27 mouse cellular contexts compared by ENCODE assay signal in genomic region chr8:125131265-125131664, GRCm38 (mm10).
DNase-seq lines count a peak whose midpoint lies in the region; ATAC-seq and TF ChIP-seq lines count a peak whose summit lies in the region.
"Had no signal": no experiment of that assay in that cellular context is flagged by ENCODE, and none has a peak within 500 bp of the region (broad histone marks: within the 10 kb centered on the region; RNA-seq: fewer than 3 reads in every experiment).

No protein-coding gene starts in this region.

- no peak overlapping the region for H3K4me2 ChIP-seq in heart, embryonic 16.5 days (ENCODE audit: low read depth, low read length)
- 0 out of 2 replicates have a peak overlapping the region, but pooled peaks have one; percentile 15 for H3K4me2 ChIP-seq in liver, postnatal 0 days (ENCODE audit: low read depth, low read length)
- no peak overlapping the region for H3K4me2 ChIP-seq in liver, embryonic 12.5 days
- H3K4me2 ChIP-seq: forebrain, embryonic 13.5 days; hindbrain, embryonic 13.5 days; midbrain, embryonic 15.5 days; neural tube, embryonic 15.5 days had no signal

- no peak for ATAC-seq in heart, embryonic 16.5 days (replicated peaks; ENCODE audit: extremely low read depth, insufficient read depth, low FRiP score)
- ATAC-seq in liver, postnatal 0 days = peak; percentile 38; the same call in 1 of the 2 replicates
- no peak for ATAC-seq in liver, embryonic 12.5 days
- ATAC-seq in megakaryocyte-erythroid progenitor cell, adult 5-6 weeks (replicated peaks; ENCODE audit: low FRiP score, low TSS enrichment, poor library complexity, severe bottlenecking) = peak; percentile 43; the same call in 1 of the 2 replicates
- ATAC-seq: activated CD4-positive, CD25-positive, alpha-beta regulatory T cell, adult 4 months; CD4-positive, CD25-positive, alpha-beta regulatory T cell, adult 4 months; forebrain, embryonic 13.5 days; intestine, embryonic 16.5 days; lung, postnatal 0 days; midbrain, embryonic 15.5 days had no signal

- H3K27ac ChIP-seq in heart, embryonic 16.5 days (ENCODE audit: low read length) = 0 out of 2 replicates have a peak overlapping the region, but pooled peaks have one; percentile 4
- H3K27ac ChIP-seq in liver, postnatal 0 days (ENCODE audit: low read depth) = no peak overlapping the region
- no peak overlapping the region for H3K27ac ChIP-seq in liver, embryonic 12.5 days
- H3K27ac ChIP-seq: forebrain, embryonic 13.5 days; hindbrain, embryonic 13.5 days; macrophage; midbrain, embryonic 10.5 days; midbrain, embryonic 15.5 days; neural tube, embryonic 15.5 days had no signal

- peak; percentile 25 to 45 for DNase-seq in adrenal gland, postnatal 36 days
- DNase-seq in adrenal gland, adult 8-10 months = no peak
- no peak for DNase-seq in heart, adult 9 months (ENCODE audit: low spot score in 2 of 2)
- DNase-seq in liver, postnatal 0 days = peak; percentile 56
- DNase-seq: cerebellum, adult 11 months; cerebellum, adult 9-10 months; cerebellum, postnatal 36 days; gastrocnemius, postnatal 25 days; kidney, adult 9 months; kidney, postnatal 10 days; layer of hippocampus, adult 9-11 months; spleen, adult 18-20 months; thymus, adult 2 months; thymus, postnatal 36 days had no signal

- H3K9ac ChIP-seq in heart, embryonic 16.5 days (ENCODE audit: low read length) = no peak overlapping the region
- no peak overlapping the region for H3K9ac ChIP-seq in liver, postnatal 0 days (replicated peaks)
- no peak overlapping the region for H3K9ac ChIP-seq in liver, embryonic 12.5 days
- H3K9ac ChIP-seq: forebrain, embryonic 13.5 days; hindbrain, embryonic 13.5 days; midbrain, embryonic 15.5 days; neural tube, embryonic 15.5 days had no signal

- no peaks in the 10 kb centered on the region for H3K9me3 ChIP-seq in heart, embryonic 16.5 days (replicated peaks; ENCODE audit: control insufficient read depth, low read length)
- no peaks in the 10 kb centered on the region for H3K9me3 ChIP-seq in liver, postnatal 0 days (ENCODE audit: low read length)
- H3K9me3 ChIP-seq in liver, embryonic 12.5 days (replicated peaks) = no peaks in the 10 kb centered on the region
- H3K9me3 ChIP-seq: forebrain, embryonic 13.5 days; hindbrain, embryonic 13.5 days; midbrain, embryonic 10.5 days; midbrain, embryonic 15.5 days; neural tube, embryonic 15.5 days had no signal

- no peaks in the 10 kb centered on the region for H3K27me3 ChIP-seq in heart, embryonic 16.5 days (ENCODE audit: control insufficient read depth, insufficient read depth, low read length)
- no peaks in the 10 kb centered on the region for H3K27me3 ChIP-seq in liver, postnatal 0 days (ENCODE audit: insufficient read depth, low read length)
- peaks cover 10% of the 10 kb centered on the region for H3K27me3 ChIP-seq in liver, embryonic 12.5 days (replicated peaks)
- H3K27me3 ChIP-seq: forebrain, embryonic 13.5 days; midbrain, embryonic 15.5 days had no signal

- TF ChIP-seq EP300 in liver, postnatal 0 days (IDR thresholded peaks at IDR 0.05; ENCODE audit: low read depth) = no peak; the same call in 1 of the 2 replicates

- 54% methylated on average over 7 of the region's 7 CpGs for WGBS in heart, embryonic 16.5 days
- WGBS in liver, postnatal 0 days (ENCODE audit: insufficient replicate concordance) = 55% methylated on average over 7 of the region's 7 CpGs
- WGBS in liver, embryonic 12.5 days (ENCODE audit: insufficient replicate concordance) = 65% methylated on average over 7 of the region's 7 CpGs

- H3K4me1 ChIP-seq in heart, embryonic 16.5 days (ENCODE audit: control insufficient read depth, insufficient read depth, low read length) = peaks cover 15% of the 10 kb centered on the region
- H3K4me1 ChIP-seq in liver, postnatal 0 days (ENCODE audit: insufficient read depth) = peaks cover 29% of the 10 kb centered on the region
- peaks cover 10% of the 10 kb centered on the region for H3K4me1 ChIP-seq in liver, embryonic 12.5 days

- no peaks in the 10 kb centered on the region for H3K36me3 ChIP-seq in heart, embryonic 16.5 days (ENCODE audit: control insufficient read depth, insufficient read depth)
- no peaks in the 10 kb centered on the region for H3K36me3 ChIP-seq in liver, postnatal 0 days (replicated peaks; ENCODE audit: insufficient read depth, low read length)
- H3K36me3 ChIP-seq in liver, embryonic 12.5 days = no peaks in the 10 kb centered on the region
- H3K36me3 ChIP-seq: hindbrain, embryonic 13.5 days; midbrain, embryonic 10.5 days; midbrain, embryonic 15.5 days; neural tube, embryonic 15.5 days had no signal

- H3K4me3 ChIP-seq in heart, embryonic 16.5 days (ENCODE audit: low read length) = no peak overlapping the region
- H3K4me3 ChIP-seq in liver, postnatal 0 days (ENCODE audit: low read depth, low read length) = no peak overlapping the region
- no peak overlapping the region for H3K4me3 ChIP-seq in liver, embryonic 12.5 days
- H3K4me3 ChIP-seq: forebrain, embryonic 13.5 days; hindbrain, embryonic 13.5 days; midbrain, embryonic 10.5 days; midbrain, embryonic 15.5 days; neural tube, embryonic 15.5 days had no signal

- TF ChIP-seq CTCF in liver, postnatal 0 days (IDR thresholded peaks at IDR 0.05; ENCODE audit: low read depth) = no peak

Comparison
In these comparisons a context has a peak if more than half of its experiments do, and no peak if none do; other contexts are left out.
1. DNase-seq: peak in adrenal gland, postnatal 36 days (2 of 2) and liver, postnatal 0 days (single experiment); none in adrenal gland, adult 8-10 months (single experiment) and heart, adult 9 months (0 of 2).
2. ATAC-seq: peak in liver, postnatal 0 days (single experiment) and megakaryocyte-erythroid progenitor cell, adult 5-6 weeks (single experiment); none in heart, embryonic 16.5 days (single experiment) and liver, embryonic 12.5 days (single experiment).